Mouse (Mus musculus): ENCODE data around the gene Tjap1. TPM values are rescaled to one million over a fixed set of nuclear protein-coding genes. Genes with fewer than 3 reads are reported as not detected.
A peak's percentile ranks its signal among the peaks of the same experiment; 100 is the strongest.

The Tjap1 gene
- polyA plus RNA-seq, 1 experiment from 2014 or later: 50.9 TPM

DNA sequence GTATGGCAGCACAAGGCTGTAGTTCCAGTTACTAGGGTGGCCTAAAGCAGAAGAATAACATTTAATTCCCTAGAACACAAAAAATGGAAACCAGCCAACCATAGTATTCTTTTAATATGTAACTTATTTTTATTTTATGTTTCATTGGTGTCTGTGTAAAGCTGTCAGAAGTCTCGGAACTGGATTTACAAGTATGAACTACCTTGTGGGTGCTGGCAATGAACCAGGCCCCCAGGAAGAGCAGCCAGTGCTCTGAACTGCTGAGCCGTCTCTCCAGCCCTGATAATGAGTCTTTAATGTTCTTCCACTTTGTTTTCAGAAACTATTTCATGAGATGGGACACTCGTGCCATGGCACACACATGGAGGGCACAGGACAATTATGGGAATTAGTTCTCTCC, 72.3 kb downstream of the Tjap1 start:
- Histone ChIP-seq H3K36me3 (peaks cover 92% of the 10 kb centered on the region), H3K9me3 (no peaks in the 10 kb centered on the region), H3K27me3 (no peaks in the 10 kb centered on the region), H3K9ac (no peak overlapping the region), H3K27ac (no peak overlapping the region), H3K4me1 (no peaks in the 10 kb centered on the region), H3K4me2 (no peak overlapping the region), H3K4me3 (no peak overlapping the region)
- no peak for ATAC-seq (ENCODE audit: insufficient number of reproducible peaks, low FRiP score, low TSS enrichment, low read depth)
- 80% methylated on average over 3 of the region's 3 CpGs for WGBS

MicroRNAs encoded within 50 kb of the gene (microRNA counts, 519-probe panel; counts per million panel counts)
- microRNA mmu-miR-693-3p (not detected), microRNA mmu-miR-693-5p (1,358 counts per million, percentile 12 among the panel's probes with 10 or more counts)

Small RNAs within 50 kb of the gene (microRNA-seq; reads per million reads assigned to microRNA genes)
- 1.0 reads per million for gene Mir693

Other genes starting within 250 kb of the Tjap1 start
- gene Mrps18a, start 172.0 kb downstream of the Tjap1 start, polyA plus RNA-seq (2015; fragmentation: Nextera tagmentation; extraction: Ambion mirVana): 126 and 132 TPM in 2 replicates
- gene Rsph9, start 138.8 kb downstream of the Tjap1 start, polyA plus RNA-seq (2015; fragmentation: Nextera tagmentation; extraction: Ambion mirVana): 9.6 and 10.1 TPM in 2 replicates
- 35.1 and 36.4 TPM in 2 replicates for gene Mad2l1bp, start 129.5 kb downstream of the Tjap1 start, polyA plus RNA-seq (2015; fragmentation: Nextera tagmentation; extraction: Ambion mirVana)
- gene Gtpbp2, start 122.0 kb downstream of the Tjap1 start, polyA plus RNA-seq (2015; fragmentation: Nextera tagmentation; extraction: Ambion mirVana): 35.6 and 39.6 TPM in 2 replicates
- gene Polh, start 80.4 kb downstream of the Tjap1 start, polyA plus RNA-seq (2015; fragmentation: Nextera tagmentation; extraction: Ambion mirVana): 18.5 and 20.1 TPM in 2 replicates
- gene Xpo5, start 80.2 kb downstream of the Tjap1 start, polyA plus RNA-seq (2015; fragmentation: Nextera tagmentation; extraction: Ambion mirVana): 30.3 and 32.0 TPM in 2 replicates
- 75.4 and 76.5 TPM in 2 replicates for gene Polr1c, start 35.0 kb downstream of the Tjap1 start, polyA plus RNA-seq (2015; fragmentation: Nextera tagmentation; extraction: Ambion mirVana)
- gene Yipf3, start 34.9 kb downstream of the Tjap1 start, polyA plus RNA-seq (2015; fragmentation: Nextera tagmentation; extraction: Ambion mirVana): 133 and 162 TPM in 2 replicates
- gene Lrrc73, start 29.5 kb downstream of the Tjap1 start, polyA plus RNA-seq (2015; fragmentation: Nextera tagmentation; extraction: Ambion mirVana): 1.3 and 1.4 TPM in 2 replicates
- 14.5 and 15.2 TPM in 2 replicates for gene Dlk2, start 14.4 kb upstream of the Tjap1 start, polyA plus RNA-seq (2015; fragmentation: Nextera tagmentation; extraction: Ambion mirVana)
- 5.9 and 6.3 TPM in 2 replicates for gene Abcc10, start 45.3 kb upstream of the Tjap1 start, polyA plus RNA-seq (2015; fragmentation: Nextera tagmentation; extraction: Ambion mirVana)
- gene Zfp318, start 100.7 kb upstream of the Tjap1 start, polyA plus RNA-seq (2015; fragmentation: Nextera tagmentation; extraction: Ambion mirVana): 7.2 and 11.9 TPM in 2 replicates
- 1.8 and 2.0 TPM in 2 replicates for gene Crip3, start 145.9 kb upstream of the Tjap1 start, polyA plus RNA-seq (2015; fragmentation: Nextera tagmentation; extraction: Ambion mirVana)
- not detected in 2 replicates for gene Slc22a7, start 155.4 kb upstream of the Tjap1 start, polyA plus RNA-seq (2015; fragmentation: Nextera tagmentation; extraction: Ambion mirVana)
- gene Ttbk1, start 204.6 kb upstream of the Tjap1 start, polyA plus RNA-seq (2015; fragmentation: Nextera tagmentation; extraction: Ambion mirVana): 0.02 and 0.06 TPM in 2 replicates
- gene Dnph1, start 213.7 kb upstream of the Tjap1 start, polyA plus RNA-seq (2015; fragmentation: Nextera tagmentation; extraction: Ambion mirVana): 29.3 and 33.8 TPM in 2 replicates